Mouse (Mus musculus) large intestine, adult 2 months (tissue): ENCODE data around the gene Cyp2t4. TPM values are rescaled to one million over a fixed set of nuclear protein-coding genes. Genes with fewer than 3 reads are reported as not detected.

ENCODE experiments used
- polyA plus RNA-seq: library from polyadenylated mRNA; depleted of rRNA; stranded (reverse); fragments of >200 nt; gene quantifications from 2 replicates; pipeline ENCODE4 v1.2.3, GENCODE M21; 2012; rRNA removed

Cyp2t4 gene
- polyA plus RNA-seq, 1 experiment, result not detected

Other genes starting within 250 kb of the Cyp2t4 start
- not detected in 2 replicates for gene Cyp2a22, start 214.3 kb upstream of the Cyp2t4 start, polyA plus RNA-seq
- not detected in 2 replicates for gene Cyp2a12, start 124.6 kb upstream of the Cyp2t4 start, polyA plus RNA-seq
- 0.18 and 0.22 TPM in 2 replicates for gene Cyp2f2, start 33.8 kb upstream of the Cyp2t4 start, polyA plus RNA-seq
- 80.6 and 86.7 TPM in 2 replicates for gene Egln2, start 13.1 kb downstream of the Cyp2t4 start, polyA plus RNA-seq
- 76.5 and 80.9 TPM in 2 replicates for gene Rab4b, start 25.2 kb downstream of the Cyp2t4 start, polyA plus RNA-seq
- not detected in 2 replicates for gene Gm21983, start 27.4 kb downstream of the Cyp2t4 start, polyA plus RNA-seq
- gene Mia, start 27.4 kb downstream of the Cyp2t4 start, polyA plus RNA-seq, result 0.85 and 2.2 TPM in 2 replicates
- 10.9 and 11.1 TPM in 2 replicates for gene BC024978, start 42.1 kb downstream of the Cyp2t4 start, polyA plus RNA-seq
- gene Snrpa, start 42.6 kb downstream of the Cyp2t4 start, polyA plus RNA-seq, result 168 and 170 TPM in 2 replicates
- 27.3 and 32.7 TPM in 2 replicates for gene Itpkc, start 74.9 kb downstream of the Cyp2t4 start, polyA plus RNA-seq
- 31.9 and 34.1 TPM in 2 replicates for gene Coq8b, start 79.3 kb downstream of the Cyp2t4 start, polyA plus RNA-seq
- gene Numbl, start 104.7 kb downstream of the Cyp2t4 start, polyA plus RNA-seq, result 6.4 and 6.6 TPM in 2 replicates
- 71.2 and 75.4 TPM in 2 replicates for gene Ltbp4, start 184.0 kb downstream of the Cyp2t4 start, polyA plus RNA-seq
- gene Shkbp1, start 202.3 kb downstream of the Cyp2t4 start, polyA plus RNA-seq, result 59.9 and 78.1 TPM in 2 replicates
- gene Gm20479, start 203.7 kb downstream of the Cyp2t4 start, polyA plus RNA-seq, result 0.22 TPM in 1 of 2 replicates, not detected in the other